Mouse (Mus musculus): ENCODE measurements at regions not wholly inside any gene's neighbourhood (a gene's known extent, or its start where the extent isn't known, plus 50 kb on each side); places are given as distances from the start of the nearest gene placed in this dataset.

DNA sequence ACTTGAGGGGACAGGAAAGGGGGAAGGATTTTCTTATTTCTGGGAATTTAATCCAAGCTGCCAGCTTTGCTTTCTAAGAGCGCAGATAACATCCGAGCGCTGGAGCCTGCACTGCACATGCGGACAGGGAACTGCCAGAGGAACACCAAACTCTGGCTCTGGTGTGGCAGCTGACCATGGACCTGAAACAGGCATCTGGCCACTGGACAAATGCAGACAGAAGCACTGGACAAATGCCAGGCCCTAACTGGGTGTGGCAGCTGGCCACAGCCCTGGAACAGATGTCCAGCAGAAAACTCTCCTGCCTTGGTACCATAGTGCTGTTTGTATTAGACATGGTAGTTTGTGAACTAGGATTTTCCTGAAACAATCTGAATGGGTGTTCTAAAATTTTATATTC is 315.2 kb upstream of the Sox11 start:
- no peak for TF ChIP-seq POLR2A (IDR thresholded peaks at IDR 0.05; ENCODE audit: borderline replicate concordance, extremely low read depth, insufficient read depth, insufficient read length, poor library complexity, severe bottlenecking)
- TF ChIP-seq CTCF (IDR thresholded peaks at IDR 0.05; ENCODE audit: borderline replicate concordance, extremely low read depth, insufficient read depth, insufficient read length) = no peak
